Mouse (Mus musculus) limb, embryonic 14.5 days (tissue): ENCODE results near the gene Atat1. TPM values are rescaled to one million over a fixed set of nuclear protein-coding genes. Genes with fewer than 3 reads are reported as not detected.

Source experiments
- ATAC-seq: fragments of 200-750 bp; cut with Nextera tagmentation; 2 replicates; pipeline ENCODE4 v1.8.0; 2017; ENCODE audit warnings: low read depth, moderate number of reproducible peaks, moderate TSS enrichment; ENCODE audit not compliant: low FRiP score
- DNase-seq: peaks from one replicate; pipeline ENCODE4 v3.0.0-alpha.2; 2015; ENCODE audit warnings: low spot score
- H3K27ac ChIP-seq: fragments of 300-500 bp; sonication (generic); replicated peaks from 2 replicates; pipeline ENCODE4 v1.5.1; 2014; ENCODE audit warnings: low read depth, mild to moderate bottlenecking, low read length, moderate library complexity, mixed read lengths
- H3K27me3 ChIP-seq: fragments of 300-500 bp; sonication (generic); 2 replicates; pipeline ENCODE4 v1.6.1; 2014; ENCODE audit warnings: low read length, mixed read lengths; ENCODE audit not compliant: control insufficient read depth, insufficient read depth
- H3K36me3 ChIP-seq: fragments of 300-500 bp; sonication (generic); 2 replicates; pipeline ENCODE4 v1.6.1; 2014; ENCODE audit warnings: mild to moderate bottlenecking, low read length, moderate library complexity, mixed read lengths; ENCODE audit not compliant: control insufficient read depth, insufficient read depth
- H3K4me1 ChIP-seq: fragments of 300-500 bp; sonication (generic); 2 replicates; pipeline ENCODE4 v1.6.1; 2014; ENCODE audit warnings: antibody characterized with exemption, low read length, mixed read lengths; ENCODE audit not compliant: control insufficient read depth, insufficient read depth
- H3K4me2 ChIP-seq: fragments of 300-500 bp; sonication (generic); replicated peaks from 2 replicates; pipeline ENCODE4 v1.6.1; 2014; ENCODE audit warnings: low read depth, mild to moderate bottlenecking, low read length, moderate library complexity; ENCODE audit not compliant: severe bottlenecking
- H3K4me3 ChIP-seq: fragments of 300-500 bp; sonication (generic); replicated peaks from 2 replicates; pipeline ENCODE4 v1.5.1; 2014; ENCODE audit warnings: low read length
- H3K9ac ChIP-seq: fragments of 300-500 bp; sonication (generic); 2 replicates; pipeline ENCODE4 v1.6.1; 2014; ENCODE audit warnings: mild to moderate bottlenecking, low read depth, low read length, moderate library complexity; ENCODE audit not compliant: severe bottlenecking
- H3K9me3 ChIP-seq: fragments of 300-500 bp; sonication (generic); 2 replicates; pipeline ENCODE4 v1.6.1; 2016; ENCODE audit warnings: low read length; ENCODE audit not compliant: control insufficient read depth
- POLR2A ChIP-seq: fragments of 200-500 bp; IDR thresholded peaks from 2 replicates; pipeline ENCODE4 v1.8.0; 2012; ENCODE audit warnings: inconsistent platforms, mild to moderate bottlenecking, moderate library complexity, borderline replicate concordance; ENCODE audit not compliant: insufficient read depth, insufficient read length; ENCODE audit errors: extremely low read depth
- WGBS: fragments of 180-500 bp; shearing (Covaris S2); extraction: QIAGEN DNeasy Blood & Tissue Kit; methylation state at CpG from one replicate; pipeline ENCODE4 v1.1.7; 2014; 5-methylcytosine and 5-hydroxymethylcytosine counted together
- polyA plus RNA-seq, 2 experiments: library from polyadenylated mRNA; depleted of rRNA in 1 of 2; stranded (reverse) in 1 of 2; unstranded in 1 of 2; fragments of >200 nt; fragmentation: Nextera tagmentation in 1 of 2; extraction: Ambion mirVana in 1 of 2; gene quantifications; 2 replicates each; pipeline versions ENCODE4 v1.2.1 to v1.2.3; 2012 to 2014

Gene Atat1
- polyA plus RNA-seq, 2 experiments = 68.7 to 157 TPM

GRCm38 (mm10) chr17:35914975-35915374, 5.1 kb upstream of the Atat1 start:
- Histone ChIP-seq H3K9ac (no peak overlapping the region), H3K27me3 (no peaks in the 10 kb centered on the region), H3K27ac (no peak overlapping the region), H3K36me3 (peaks cover 35% of the 10 kb centered on the region), H3K4me2 (peak overlapping the region; percentile 77; the same call in 1 of the 2 replicates), H3K4me1 (peaks cover 11% of the 10 kb centered on the region), H3K4me3 (peak overlapping the region; percentile 74), H3K9me3 (no peaks in the 10 kb centered on the region)
- ATAC-seq (no peak), DNase-seq (no peak)
- TF ChIP-seq POLR2A = no peak
- 83% methylated on average over 6 of the region's 6 CpGs for WGBS

GRCm38 (mm10) chr17:35909186-35909918, 523 bp downstream of the Atat1 start:
- TF ChIP-seq POLR2A = no peak
- Histone ChIP-seq H3K36me3 (peaks cover 52% of the 10 kb centered on the region), H3K4me3 (peak overlapping the region; percentile 75), H3K4me1 (peaks cover 6% of the 10 kb centered on the region; the same call in 1 of the 2 replicates), H3K9me3 (no peaks in the 10 kb centered on the region), H3K4me2 (peak overlapping the region; percentile 86), H3K27ac (peak overlapping the region; percentile 72; the same call in 1 of the 2 replicates), H3K9ac (peak overlapping the region; percentile 74), H3K27me3 (no peaks in the 10 kb centered on the region)
- peak; percentile 38 for ATAC-seq
- DNase-seq = no peak
- 24% methylated on average over 20 of the region's 20 CpGs for WGBS

- H3K4me3 ChIP-seq = no peak overlapping the region
- no peaks in the 10 kb centered on the region for H3K9me3 ChIP-seq
- ATAC-seq (no peak), DNase-seq (no peak)
- no peak overlapping the region for H3K4me2 ChIP-seq
- no peaks in the 10 kb centered on the region for H3K27me3 ChIP-seq
- H3K9ac ChIP-seq = no peak overlapping the region
- H3K36me3 ChIP-seq = peaks cover 57% of the 10 kb centered on the region
- WGBS = 82% methylated on average over 2 of the region's 2 CpGs
- H3K4me1 ChIP-seq = peaks cover 6% of the 10 kb centered on the region; the same call in 1 of the 2 replicates
- H3K27ac ChIP-seq = no peak overlapping the region
- TF ChIP-seq POLR2A = no peak
Observed at GRCm38 (mm10) chr17:35907609-35908008, 2.3 kb downstream of the Atat1 start.

- Histone ChIP-seq H3K36me3 (peaks cover 69% of the 10 kb centered on the region), H3K4me3 (no peak overlapping the region), H3K27me3 (no peaks in the 10 kb centered on the region), H3K4me1 (peaks cover 6% of the 10 kb centered on the region; the same call in 1 of the 2 replicates), H3K9me3 (no peaks in the 10 kb centered on the region), H3K27ac (no peak overlapping the region), H3K4me2 (no peak overlapping the region), H3K9ac (no peak overlapping the region)
- no peak for TF ChIP-seq POLR2A
- ATAC-seq (no peak), DNase-seq (no peak)
- 95% methylated on average over 1 of the region's 1 CpGs for WGBS
Observed at GRCm38 (mm10) chr17:35905587-35905986, 4.3 kb downstream of the Atat1 start.

GRCm38 (mm10) chr17:35903992-35904355, 5.9 kb downstream of the Atat1 start:
- Histone ChIP-seq H3K4me1 (peaks cover 1% of the 10 kb centered on the region; the same call in 1 of the 2 replicates), H3K9ac (no peak overlapping the region), H3K27ac (no peak overlapping the region), H3K36me3 (peaks cover 84% of the 10 kb centered on the region), H3K27me3 (no peaks in the 10 kb centered on the region), H3K4me2 (no peak overlapping the region), H3K4me3 (no peak overlapping the region), H3K9me3 (no peaks in the 10 kb centered on the region)
- DNase-seq (no peak), ATAC-seq (no peak)
- 69% methylated on average over 4 of the region's 4 CpGs for WGBS
- TF ChIP-seq POLR2A = no peak
